Mouse (Mus musculus): ENCODE data around the gene Disc1. TPM values are rescaled to one million over a fixed set of nuclear protein-coding genes. Genes with fewer than 3 reads are reported as not detected.

Disc1 gene
- total RNA-seq, 2 experiments from 2014 or later, result 4.3 to 5.6 TPM

- no peak for ATAC-seq (ENCODE audit: poor library complexity, severe bottlenecking)
These were observed 239.1 kb downstream of the Disc1 start for GRCm38 (mm10) chr8:125292933-125293591.

- ATAC-seq (ENCODE audit: poor library complexity, severe bottlenecking), result no peak
These were observed 245.3 kb downstream of the Disc1 start for GRCm38 (mm10) chr8:125299248-125299647.

DNA sequence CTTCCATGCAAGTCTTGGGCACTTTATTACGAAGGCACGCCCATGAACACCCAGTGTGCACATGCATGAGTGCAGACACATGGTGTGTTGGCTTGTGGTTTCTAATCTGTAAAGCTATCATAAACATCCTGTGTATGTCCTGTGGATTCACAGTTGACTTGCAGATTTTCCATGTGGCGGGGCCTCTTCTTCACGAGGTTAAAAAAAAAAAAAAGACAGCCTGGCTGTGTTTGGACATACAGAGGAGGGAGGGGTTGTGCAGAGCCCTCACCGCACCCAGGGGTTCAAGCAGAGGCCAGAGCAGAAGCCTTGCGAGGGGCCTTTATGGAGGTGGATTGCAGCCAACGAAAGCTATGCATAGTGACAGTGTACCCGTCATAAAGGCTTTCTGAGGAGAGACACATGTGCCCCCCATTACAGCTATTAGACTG is 248.0 kb downstream of the Disc1 start:
- no peak for ATAC-seq (ENCODE audit: poor library complexity, severe bottlenecking)

DNA sequence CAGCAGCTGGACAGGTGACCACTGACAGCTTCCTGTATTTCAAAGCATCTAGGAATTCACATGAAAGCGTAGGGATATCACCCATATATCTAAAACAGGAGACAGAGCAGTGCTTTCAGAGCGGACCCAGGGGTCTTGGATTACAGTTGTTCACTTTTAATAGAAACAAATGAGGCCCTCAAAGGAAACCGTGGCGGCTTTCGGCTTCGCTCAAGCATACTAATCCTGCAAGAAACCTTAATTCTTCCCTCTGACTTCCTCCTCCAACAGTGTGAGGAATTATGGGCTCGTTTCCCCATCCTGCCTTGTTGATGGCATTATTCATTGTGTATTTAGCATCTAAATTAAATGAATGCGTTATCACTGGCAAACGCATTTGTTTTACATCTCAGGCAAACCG is 252.7 kb downstream of the Disc1 start:
- ATAC-seq (ENCODE audit: poor library complexity, severe bottlenecking), result no peak

DNA sequence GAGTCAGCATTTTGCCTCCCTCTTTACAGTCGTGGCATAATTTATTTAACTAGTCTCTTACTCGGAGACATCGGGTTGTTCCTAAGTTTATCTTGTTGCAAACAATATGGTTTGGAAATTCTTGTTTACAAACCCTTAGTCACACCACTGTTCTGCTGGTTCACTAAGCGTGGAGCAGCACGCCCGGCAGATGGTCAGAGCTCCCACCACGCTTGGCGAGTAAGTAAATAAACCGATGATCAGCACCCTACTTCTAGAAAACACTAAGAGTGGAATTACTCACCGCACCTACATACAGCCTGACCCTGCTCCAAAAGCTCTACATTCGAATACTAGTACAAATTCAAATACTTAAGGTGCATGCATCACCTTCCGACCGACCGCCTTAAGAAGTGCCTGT is 256.0 kb downstream of the Disc1 start:
- no peak for ATAC-seq (ENCODE audit: poor library complexity, severe bottlenecking)

Other genes with a start within 250 kb of the Disc1 start
- 44.3 and 54.3 TPM in 2 replicates for gene Gnpat, start 191.2 kb upstream of the Disc1 start, total RNA-seq (2015)
- 43.9 and 50.3 TPM in 2 replicates for gene Gnpat, start 191.2 kb upstream of the Disc1 start, total RNA-seq (2017)
- gene 2810004N23Rik, start 191.1 kb upstream of the Disc1 start, total RNA-seq (2015), result 11.6 and 13.2 TPM in 2 replicates
- gene 2810004N23Rik, start 191.1 kb upstream of the Disc1 start, total RNA-seq (2017), result 23.9 and 24.4 TPM in 2 replicates
- 6.5 and 8.9 TPM in 2 replicates for gene Exoc8, start 156.5 kb upstream of the Disc1 start, total RNA-seq (2015)
- gene Exoc8, start 156.5 kb upstream of the Disc1 start, total RNA-seq (2017), result 14.5 and 16.1 TPM in 2 replicates
- gene Sprtn, start 156.3 kb upstream of the Disc1 start, total RNA-seq (2015), result 11.0 and 11.1 TPM in 2 replicates
- gene Sprtn, start 156.3 kb upstream of the Disc1 start, total RNA-seq (2017), result 18.9 and 20.7 TPM in 2 replicates
- gene Egln1, start 104.9 kb upstream of the Disc1 start, total RNA-seq (2015), result 26.5 and 28.4 TPM in 2 replicates
- 17.8 and 19.2 TPM in 2 replicates for gene Egln1, start 104.9 kb upstream of the Disc1 start, total RNA-seq (2017)
- gene Tsnax, start 41.2 kb upstream of the Disc1 start, total RNA-seq (2015), result 36.7 and 37.0 TPM in 2 replicates
- 40.9 and 45.0 TPM in 2 replicates for gene Tsnax, start 41.2 kb upstream of the Disc1 start, total RNA-seq (2017)